Mouse (Mus musculus) megakaryocyte, adult 5-6 weeks (primary cell): Measurements from ENCODE around the gene C1qtnf5. TPM values are rescaled to one million over a fixed set of nuclear protein-coding genes. Genes with fewer than 3 reads are reported as not detected.

Experiments
- ATAC-seq: 2 replicates; pipeline ENCODE4 v1.8.0; 2016; ENCODE audit warnings: mild to moderate bottlenecking, inconsistent platforms; ENCODE audit not compliant: poor library complexity, severe bottlenecking
- total RNA-seq, 2 experiments: library from RNA; stranded (forward) in 1 of 2; stranded (reverse) in 1 of 2; fragments of 153-499, 151-499 nt in 1 of 2; fragments of 221-1000, 200-1000 nt in 1 of 2; gene quantifications; 2 replicates each; pipeline versions ENCODE4 v1.2.3 to v1.2.4; 2015 to 2017

The C1qtnf5 gene
- total RNA-seq (2015) (0.27 TPM in 1 of 2 replicates, not detected in the other), total RNA-seq (2017) (0.40 TPM in 1 of 2 replicates, not detected in the other)

- ATAC-seq, result no peak
Measured at GRCm38 (mm10) chr9:44107110-44107509, at the start of gene C1qtnf5. TSS of gene C1qtnf5 (plus strand) at chr9:44107245.

- ATAC-seq, result no peak
Measured at GRCm38 (mm10) chr9:44058606-44059005, 48.4 kb upstream of the C1qtnf5 start.

GRCm38 (mm10) chr9:44065177-44065576, 41.9 kb upstream of the C1qtnf5 start:
- no peak for ATAC-seq

GRCm38 (mm10) chr9:44066785-44067225, 40.2 kb upstream of the C1qtnf5 start, which contains the start of gene Usp2:
TSS of gene Usp2 (plus strand) at chr9:44067021.
- ATAC-seq, result peak; percentile 99

- no peak for ATAC-seq
Measured at GRCm38 (mm10) chr9:44067241-44067959, 39.6 kb upstream of the C1qtnf5 start.

GRCm38 (mm10) chr9:44067960-44068330, 39.1 kb upstream of the C1qtnf5 start:
- ATAC-seq, result no peak

- ATAC-seq, result no peak
Measured at GRCm38 (mm10) chr9:44069252-44069651, 37.8 kb upstream of the C1qtnf5 start.

GRCm38 (mm10) chr9:44070113-44070843, 36.8 kb upstream of the C1qtnf5 start:
- no peak for ATAC-seq

- no peak for ATAC-seq
Measured at GRCm38 (mm10) chr9:44070844-44071231, 36.2 kb upstream of the C1qtnf5 start.

GRCm38 (mm10) chr9:44071914-44072598, 35.0 kb upstream of the C1qtnf5 start:
- no peak for ATAC-seq

- no peak for ATAC-seq
Measured at GRCm38 (mm10) chr9:44072599-44072915, 34.5 kb upstream of the C1qtnf5 start.

- ATAC-seq, result no peak
Measured at GRCm38 (mm10) chr9:44073115-44073514, 33.9 kb upstream of the C1qtnf5 start.

- no peak for ATAC-seq
Measured at GRCm38 (mm10) chr9:44074395-44075275, 32.4 kb upstream of the C1qtnf5 start.

- ATAC-seq, result no peak
Measured at GRCm38 (mm10) chr9:44075276-44075995, 31.6 kb upstream of the C1qtnf5 start.

- no peak for ATAC-seq
Measured at GRCm38 (mm10) chr9:44075996-44076763, 30.9 kb upstream of the C1qtnf5 start.

GRCm38 (mm10) chr9:44076764-44077120, 30.3 kb upstream of the C1qtnf5 start:
- peak; percentile 71 for ATAC-seq

GRCm38 (mm10) chr9:44077266-44077910, 29.7 kb upstream of the C1qtnf5 start:
- ATAC-seq, result no peak

- no peak for ATAC-seq
Measured at GRCm38 (mm10) chr9:44078136-44078797, 28.8 kb upstream of the C1qtnf5 start.
